33 mouse cellular contexts compared by ENCODE assay signal in genomic region chr5:90560743-90561142, GRCm38 (mm10). TPM values are rescaled to one million over a fixed set of nuclear protein-coding genes. Genes with fewer than 3 reads are reported as not detected.
DNase-seq lines count a peak whose midpoint lies in the region; ATAC-seq and TF ChIP-seq lines count a peak whose summit lies in the region.
"Had no signal": no experiment of that assay in that cellular context is flagged by ENCODE, and none has a peak within 500 bp of the region (broad histone marks: within the 10 kb centered on the region; RNA-seq: fewer than 3 reads in every experiment).

Gene 5830473C10Rik (plus strand): TSS chr5:90561107.

- TF ChIP-seq CTCF in intestine, postnatal 0 days (IDR thresholded peaks at IDR 0.05; ENCODE audit: low read depth) = no peak

- WGBS in intestine, postnatal 0 days = 59% methylated on average over 6 of the region's 6 CpGs
- 88% methylated on average over 6 of the region's 6 CpGs for WGBS in intestine, embryonic 16.5 days
- 81% methylated on average over 6 of the region's 6 CpGs for WGBS in liver, embryonic 11.5 days
- WGBS in liver, embryonic 13.5 days (ENCODE audit: insufficient replicate concordance) = 62% methylated on average over 6 of the region's 6 CpGs
- 51% methylated on average over 6 of the region's 6 CpGs for WGBS in liver, embryonic 16.5 days (ENCODE audit: insufficient replicate concordance)

- no peaks in the 10 kb centered on the region for H3K36me3 ChIP-seq in intestine, postnatal 0 days (ENCODE audit: control insufficient read depth, insufficient read depth)
- no peaks in the 10 kb centered on the region for H3K36me3 ChIP-seq in intestine, embryonic 16.5 days (ENCODE audit: control insufficient read depth, insufficient read depth, low read length)
- H3K36me3 ChIP-seq in liver, embryonic 11.5 days (ENCODE audit: control insufficient read depth, insufficient read depth, low read length) = no peaks in the 10 kb centered on the region
- H3K36me3 ChIP-seq in liver, embryonic 13.5 days = no peaks in the 10 kb centered on the region
- no peaks in the 10 kb centered on the region for H3K36me3 ChIP-seq in liver, embryonic 16.5 days (ENCODE audit: control insufficient read depth, insufficient read depth)
- H3K36me3 ChIP-seq: embryonic facial prominence, embryonic 12.5 days; embryonic facial prominence, embryonic 15.5 days; G1E; heart, embryonic 10.5 days; heart, embryonic 13.5 days had no signal

- no peak within 1 kb of the TSS for H3K4me2 ChIP-seq in intestine, postnatal 0 days (replicated peaks; ENCODE audit: low read depth)
- H3K4me2 ChIP-seq in intestine, embryonic 16.5 days (ENCODE audit: low read depth, low read length) = no peak within 1 kb of the TSS
- no peak within 1 kb of the TSS for H3K4me2 ChIP-seq in liver, embryonic 11.5 days
- H3K4me2 ChIP-seq in liver, embryonic 13.5 days = no peak within 1 kb of the TSS
- H3K4me2 ChIP-seq in liver, embryonic 16.5 days (ENCODE audit: low read depth, low read length) = no peak within 1 kb of the TSS
- H3K4me2 ChIP-seq: embryonic facial prominence, embryonic 12.5 days; embryonic facial prominence, embryonic 15.5 days; heart, embryonic 13.5 days; hindbrain, embryonic 14.5 days had no signal

- intact Hi-C loops in gastrocnemius, postnatal 14 days (cut with DNase I; ENCODE audit: low total_unique reads) = no loop called here

- ATAC-seq in intestine, postnatal 0 days = peak; percentile 75
- ATAC-seq in intestine, embryonic 16.5 days = no peak
- no peak for ATAC-seq in liver, embryonic 11.5 days (replicated peaks; ENCODE audit: low FRiP score)
- peak; percentile 59 for ATAC-seq in liver, embryonic 13.5 days (ENCODE audit: low read depth)
- peak; percentile 84 for ATAC-seq in liver, embryonic 16.5 days (ENCODE audit: low read depth)
- ATAC-seq: forebrain, embryonic 14.5 days; forebrain, postnatal 0 days; hindbrain, postnatal 0 days; Patski had no signal

- peak; percentile 24 for DNase-seq in liver, embryonic 11.5 days (ENCODE audit: low spot score)
- no peak for DNase-seq in liver, embryonic 13.5 days
- DNase-seq in gastrocnemius, postnatal 14 days = no peak
- no peak for DNase-seq in lung, postnatal 14 days
- no peak for DNase-seq in adrenal gland, adult 18-20 months (ENCODE audit: low spot score in 2 of 2)
- DNase-seq: adrenal gland, adult 2 months; adrenal gland, postnatal 14 days; B cell, adult 2 months; cerebellum, adult 11 months; cerebellum, adult 2 months; cerebellum, adult 9-11 months; cerebellum, postnatal 25 days; forebrain, postnatal 0 days; heart, adult 18-20 months; heart, postnatal 14 days; heart, postnatal 4 days had no signal

- no peak within 1 kb of the TSS for H3K27ac ChIP-seq in intestine, postnatal 0 days (ENCODE audit: low read depth, low read length)
- no peak within 1 kb of the TSS for H3K27ac ChIP-seq in intestine, embryonic 16.5 days (ENCODE audit: low read length)
- H3K27ac ChIP-seq in liver, embryonic 11.5 days (ENCODE audit: low read depth, low read length) = no peak within 1 kb of the TSS
- H3K27ac ChIP-seq in liver, embryonic 13.5 days = peak within 1 kb of the TSS; percentile 41
- H3K27ac ChIP-seq in liver, embryonic 16.5 days (ENCODE audit: low read length) = peak within 1 kb of the TSS; percentile 67
- H3K27ac ChIP-seq: embryonic facial prominence, embryonic 12.5 days; embryonic facial prominence, embryonic 15.5 days; heart, embryonic 10.5 days; heart, embryonic 13.5 days; hindbrain, embryonic 14.5 days; hindbrain, postnatal 0 days had no signal

- H3K4me3 ChIP-seq in intestine, postnatal 0 days (ENCODE audit: low read depth, low read length) = no peak within 1 kb of the TSS
- no peak within 1 kb of the TSS for H3K4me3 ChIP-seq in intestine, embryonic 16.5 days (ENCODE audit: low read length)
- no peak within 1 kb of the TSS for H3K4me3 ChIP-seq in liver, embryonic 11.5 days (ENCODE audit: low read depth, low read length)
- no peak within 1 kb of the TSS for H3K4me3 ChIP-seq in liver, embryonic 13.5 days (replicated peaks)
- no peak within 1 kb of the TSS for H3K4me3 ChIP-seq in liver, embryonic 16.5 days (ENCODE audit: low read depth, low read length)
- H3K4me3 ChIP-seq: embryonic facial prominence, embryonic 12.5 days; embryonic facial prominence, embryonic 15.5 days; heart, embryonic 10.5 days; heart, embryonic 13.5 days had no signal

- no peak within 1 kb of the TSS for H3K9ac ChIP-seq in intestine, postnatal 0 days (ENCODE audit: low read depth, low read length)
- no peak within 1 kb of the TSS for H3K9ac ChIP-seq in intestine, embryonic 16.5 days (ENCODE audit: low read depth, low read length)
- H3K9ac ChIP-seq in liver, embryonic 11.5 days (ENCODE audit: low read depth, low read length) = no peak within 1 kb of the TSS
- H3K9ac ChIP-seq in liver, embryonic 13.5 days = no peak within 1 kb of the TSS
- H3K9ac ChIP-seq in liver, embryonic 16.5 days (ENCODE audit: low read depth, low read length) = no peak within 1 kb of the TSS
- H3K9ac ChIP-seq: embryonic facial prominence, embryonic 12.5 days; embryonic facial prominence, embryonic 15.5 days; forebrain, postnatal 0 days; heart, embryonic 13.5 days; hindbrain, embryonic 14.5 days had no signal

- no peaks in the 10 kb centered on the region for H3K9me3 ChIP-seq in intestine, postnatal 0 days (ENCODE audit: control insufficient read depth)
- no peaks in the 10 kb centered on the region for H3K9me3 ChIP-seq in intestine, embryonic 16.5 days (ENCODE audit: control insufficient read depth, low read length)
- no peaks in the 10 kb centered on the region for H3K9me3 ChIP-seq in liver, embryonic 11.5 days (ENCODE audit: control insufficient read depth, low read length)
- no peaks in the 10 kb centered on the region for H3K9me3 ChIP-seq in liver, embryonic 13.5 days (replicated peaks)
- H3K9me3 ChIP-seq in liver, embryonic 16.5 days (replicated peaks; ENCODE audit: control insufficient read depth, low read length) = no peaks in the 10 kb centered on the region
- H3K9me3 ChIP-seq: embryonic facial prominence, embryonic 12.5 days; embryonic facial prominence, embryonic 15.5 days; G1E; heart, embryonic 10.5 days; heart, embryonic 13.5 days had no signal

- 0 out of 2 replicates have a peak, but pooled peaks cover 2% of the 10 kb centered on the region for H3K4me1 ChIP-seq in intestine, postnatal 0 days (replicated peaks; ENCODE audit: control insufficient read depth, insufficient read depth, low read length)
- no peaks in the 10 kb centered on the region for H3K4me1 ChIP-seq in intestine, embryonic 16.5 days (ENCODE audit: control insufficient read depth, insufficient read depth, low read length)
- no peaks in the 10 kb centered on the region for H3K4me1 ChIP-seq in liver, embryonic 11.5 days (replicated peaks; ENCODE audit: control insufficient read depth, insufficient read depth, low read length)
- H3K4me1 ChIP-seq in liver, embryonic 13.5 days (replicated peaks) = no peaks in the 10 kb centered on the region
- H3K4me1 ChIP-seq in liver, embryonic 16.5 days (ENCODE audit: control insufficient read depth, low read depth, low read length) = no peaks in the 10 kb centered on the region
- H3K4me1 ChIP-seq: embryonic facial prominence, embryonic 12.5 days; embryonic facial prominence, embryonic 15.5 days had no signal

- H3K27me3 ChIP-seq in intestine, postnatal 0 days (replicated peaks; ENCODE audit: control insufficient read depth, insufficient read depth, low read length) = no peaks in the 10 kb centered on the region
- H3K27me3 ChIP-seq in intestine, embryonic 16.5 days (replicated peaks; ENCODE audit: control insufficient read depth, insufficient read depth, low read length) = no peaks in the 10 kb centered on the region
- H3K27me3 ChIP-seq in liver, embryonic 11.5 days (replicated peaks; ENCODE audit: control insufficient read depth, insufficient read depth, low read length) = no peaks in the 10 kb centered on the region
- no peaks in the 10 kb centered on the region for H3K27me3 ChIP-seq in liver, embryonic 13.5 days
- H3K27me3 ChIP-seq in liver, embryonic 16.5 days (ENCODE audit: control insufficient read depth, insufficient read depth, low read depth, low read length) = no peaks in the 10 kb centered on the region
- H3K27me3 ChIP-seq: CH12.LX; embryonic facial prominence, embryonic 12.5 days; embryonic facial prominence, embryonic 15.5 days; heart, embryonic 13.5 days; Patski had no signal

RNA-seq across cellular contexts. Expression of gene 5830473C10Rik, which starts in this region (rescaled TPM):
- polyA plus RNA-seq in intestine, postnatal 0 days (2015; fragmentation: Nextera tagmentation; extraction: Ambion mirVana) = 0.35 and 0.63 TPM in 2 replicates
- polyA plus RNA-seq in intestine, embryonic 16.5 days (2015; fragmentation: Nextera tagmentation; extraction: Ambion mirVana) = 0.10 and 0.11 TPM in 2 replicates
- 0.19 and 0.35 TPM in 2 replicates for polyA plus RNA-seq in liver, embryonic 11.5 days (2014; fragmentation: Nextera tagmentation; extraction: Ambion mirVana)
- 0.28 and 0.42 TPM in 2 replicates for polyA plus RNA-seq in liver, embryonic 13.5 days (2015; fragmentation: Nextera tagmentation; extraction: Ambion mirVana)
- polyA plus RNA-seq in liver, embryonic 16.5 days (2015; fragmentation: Nextera tagmentation; extraction: Ambion mirVana) = 1.5 and 1.8 TPM in 2 replicates
- total RNA-seq in gastrocnemius, postnatal 14 days (2021) = not detected
- not detected for total RNA-seq in adrenal gland, adult 18-20 months (2021)
- total RNA-seq: G1E; gastrocnemius, adult 8-10 months; heart, adult 18-20 months; heart, postnatal 14 days; heart, postnatal 4 days; hindbrain, postnatal 0 days had no signal
- polyA plus RNA-seq: adrenal gland, adult 2 months; cerebellum, adult 2 months; embryonic facial prominence, embryonic 15.5 days; forebrain, embryonic 11.5 days; forebrain, embryonic 14.5 days; G1E; heart, embryonic 13.5 days; heart, embryonic 16.5 days; hindbrain, embryonic 11.5 days had no signal

Comparison
In these comparisons a context has a peak if more than half of its experiments do, and no peak if none do; other contexts are left out.
1. Peak in ATAC-seq in intestine, postnatal 0 days; RNA of the gene not detected or under 1 TPM.
2. Peak in DNase-seq in liver, embryonic 11.5 days; RNA of the gene not detected or under 1 TPM.
3. Peak in ATAC-seq and H3K27ac ChIP-seq in liver, embryonic 13.5 days; RNA of the gene not detected or under 1 TPM.